Mouse (Mus musculus) midbrain, embryonic 16.5 days (tissue): ENCODE data around the gene Sfrp4. TPM values are rescaled to one million over a fixed set of nuclear protein-coding genes. Genes with fewer than 3 reads are reported as not detected.
"Not testable (repeated sequence)": the region's sequence is repeated elsewhere in the genome, so short reads cannot be mapped to it uniquely, and the experiment has no call there.

Experiments
- ATAC-seq: fragments of 200-750 bp; cut with Nextera tagmentation; 2 replicates; pipeline ENCODE4 v1.8.0; 2017; ENCODE audit warnings: moderate TSS enrichment
- H3K27ac ChIP-seq: fragments of 300-500 bp; sonication (generic); 2 replicates; pipeline ENCODE4 v1.5.1; 2014; ENCODE audit warnings: mild to moderate bottlenecking, low read length, mixed read lengths
- H3K27me3 ChIP-seq: fragments of 300-500 bp; sonication (generic); 2 replicates; pipeline ENCODE4 v1.6.1; 2014; ENCODE audit warnings: low read depth, low read length, mixed read lengths; ENCODE audit not compliant: control insufficient read depth, insufficient read depth
- H3K36me3 ChIP-seq: fragments of 300-500 bp; sonication (generic); 2 replicates; pipeline ENCODE4 v1.6.1; 2014; ENCODE audit warnings: mild to moderate bottlenecking, low read length, moderate library complexity, mixed read lengths; ENCODE audit not compliant: control insufficient read depth, insufficient read depth
- H3K4me1 ChIP-seq: fragments of 300-500 bp; sonication (generic); 2 replicates; pipeline ENCODE4 v1.6.1; 2014; ENCODE audit warnings: mild to moderate bottlenecking, low read length, mixed read lengths; ENCODE audit not compliant: control insufficient read depth, insufficient read depth
- H3K4me2 ChIP-seq: fragments of 300-500 bp; sonication (generic); 2 replicates; pipeline ENCODE4 v1.6.1; 2014; ENCODE audit warnings: mild to moderate bottlenecking, low read length, mixed read lengths
- H3K4me3 ChIP-seq: fragments of 300-500 bp; sonication (generic); 2 replicates; pipeline ENCODE4 v1.5.1; 2014; ENCODE audit warnings: low read depth, mild to moderate bottlenecking, low read length, moderate library complexity, mixed read lengths
- H3K9ac ChIP-seq: fragments of 300-500 bp; sonication (generic); 2 replicates; pipeline ENCODE4 v1.6.1; 2014; ENCODE audit warnings: low read depth, low read length, mixed read lengths
- H3K9me3 ChIP-seq: fragments of 300-500 bp; sonication (generic); replicated peaks from 2 replicates; pipeline ENCODE4 v1.6.1; 2014; ENCODE audit warnings: mild to moderate bottlenecking, low read length, mixed read lengths; ENCODE audit not compliant: control insufficient read depth, poor library complexity, severe bottlenecking
- WGBS: fragments of 180-500 bp; shearing (Covaris S2); extraction: QIAGEN DNeasy Blood & Tissue Kit; methylation state at CpG from one replicate; pipeline ENCODE4 v1.1.7; 2014; 5-methylcytosine and 5-hydroxymethylcytosine counted together
- polyA plus RNA-seq: library from polyadenylated mRNA; unstranded; fragments of >200 nt; fragmentation: Nextera tagmentation; extraction: Ambion mirVana; gene quantifications from 2 replicates; pipeline ENCODE4 v1.2.1, GENCODE M21; 2015

Sfrp4 gene
- polyA plus RNA-seq: 3.9 and 4.4 TPM in 2 replicates

DNA sequence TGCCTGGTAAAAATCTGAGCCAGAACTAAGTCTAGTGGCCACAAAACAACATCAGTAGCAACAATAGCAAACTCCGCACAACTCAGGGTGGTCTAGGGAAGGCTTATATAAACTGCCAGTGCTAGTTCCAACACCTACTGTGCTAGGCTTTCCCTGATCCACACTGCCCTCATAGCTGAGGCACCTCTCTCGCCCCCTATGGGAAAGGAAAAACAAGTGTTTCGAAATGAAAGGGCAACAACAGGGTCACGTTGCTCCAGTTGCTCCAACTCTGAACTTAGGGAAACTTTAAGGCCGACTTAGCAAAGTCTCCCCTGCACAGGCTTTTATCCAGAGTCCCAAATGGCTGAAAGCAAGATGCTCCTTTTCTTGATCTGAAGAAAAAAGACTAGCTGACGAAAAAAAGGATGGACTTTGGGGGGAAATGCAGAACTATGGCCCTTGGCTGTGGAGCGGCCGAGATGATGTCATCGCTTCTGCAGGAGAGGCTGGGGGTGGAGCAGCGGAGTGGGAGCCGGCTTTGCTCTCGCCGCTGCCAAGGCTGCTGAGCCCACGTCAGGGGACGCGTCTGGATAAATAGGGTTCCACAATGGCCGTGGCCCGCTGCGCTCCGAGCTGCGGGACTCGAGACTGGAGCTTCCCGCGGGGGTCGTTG is at the start of gene Sfrp4:
Sfrp4 (plus strand) TSS at position 532 of the 655 bp plus-strand sequence.
- H3K4me3 ChIP-seq: peak within 1 kb of the TSS; percentile 55

GRCm38 (mm10) chr13:19574723-19575122 is 48.2 kb upstream of the Sfrp4 start:
- not testable (repeated sequence) for ATAC-seq, H3K27me3 ChIP-seq

More for the DNA sequence above, at the start of gene Sfrp4:
- H3K4me2 ChIP-seq: peak within 1 kb of the TSS; percentile 91
- peak; percentile 67 for ATAC-seq
- no peaks in the 10 kb centered on the region for H3K36me3 ChIP-seq
- H3K4me1 ChIP-seq: peaks cover 19% of the 10 kb centered on the region
- H3K9ac ChIP-seq: peak within 1 kb of the TSS; percentile 72
- no peaks in the 10 kb centered on the region for H3K9me3 ChIP-seq
- no peaks in the 10 kb centered on the region; the same call in 1 of the 2 replicates for H3K27me3 ChIP-seq
- H3K27ac ChIP-seq: no peak within 1 kb of the TSS
- 2% methylated on average over 25 of the region's 25 CpGs for WGBS

GRCm38 (mm10) chr13:19575947-19576346 is 47.0 kb upstream of the Sfrp4 start:
- no peaks in the 10 kb centered on the region for H3K27me3 ChIP-seq
- no peaks in the 10 kb centered on the region for H3K9me3 ChIP-seq
- no peak overlapping the region for H3K27ac ChIP-seq
- H3K36me3 ChIP-seq: no peaks in the 10 kb centered on the region
- no peak overlapping the region for H3K4me3 ChIP-seq
- 90% methylated on average over 3 of the region's 3 CpGs for WGBS
- no peak for ATAC-seq
- H3K4me2 ChIP-seq: no peak overlapping the region
- H3K9ac ChIP-seq: no peak overlapping the region
- H3K4me1 ChIP-seq: no peaks in the 10 kb centered on the region

More at GRCm38 (mm10) chr13:19574723-19575122, 48.2 kb upstream of the Sfrp4 start:
- not testable (repeated sequence) for H3K9ac ChIP-seq, H3K4me2 ChIP-seq, H3K4me3 ChIP-seq, H3K36me3 ChIP-seq, H3K9me3 ChIP-seq, H3K4me1 ChIP-seq, H3K27ac ChIP-seq
- 93% methylated on average over 2 of the region's 2 CpGs for WGBS

DNA sequence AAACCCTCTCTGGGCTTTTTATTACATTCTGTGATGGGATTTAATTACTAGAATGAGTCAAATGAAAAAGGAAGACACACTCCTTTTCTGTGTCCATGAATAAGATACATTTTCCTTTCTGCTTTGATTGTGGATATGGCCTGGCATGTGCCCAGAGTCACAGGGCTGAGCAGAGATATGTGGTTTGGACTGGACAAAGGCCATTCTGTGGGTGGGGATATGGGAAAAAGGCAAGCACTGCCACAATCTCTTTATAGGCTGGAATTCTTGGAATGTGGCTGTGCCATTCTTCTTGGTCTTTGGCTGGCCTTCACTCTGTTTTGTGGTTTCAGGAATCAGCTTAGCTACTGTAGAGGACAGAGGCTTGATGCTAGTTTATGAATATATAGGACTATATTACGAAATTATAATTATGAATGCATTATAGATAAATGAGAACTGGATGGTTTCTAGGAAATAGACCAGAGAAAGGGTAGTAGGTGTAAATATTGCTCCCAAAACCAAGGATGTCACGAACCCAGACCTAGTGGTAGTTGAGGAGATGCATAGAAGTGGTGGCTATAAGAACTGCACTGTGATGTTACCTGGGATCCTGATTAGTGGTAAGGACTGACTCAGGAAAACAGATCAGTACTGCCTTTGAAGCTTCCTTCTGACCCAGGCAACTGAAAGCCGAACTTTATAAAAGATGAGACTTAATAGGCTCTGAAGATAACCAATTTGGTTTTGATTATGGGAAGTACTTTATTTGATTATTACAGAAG is 31.7 kb upstream of the Sfrp4 start:
- Histone ChIP-seq H3K36me3 (0 out of 2 replicates have a peak, but pooled peaks cover 2% of the 10 kb centered on the region), H3K9ac (no peak overlapping the region), H3K27ac (no peak overlapping the region), H3K9me3 (no peaks in the 10 kb centered on the region), H3K27me3 (no peaks in the 10 kb centered on the region), H3K4me2 (no peak overlapping the region), H3K4me1 (no peaks in the 10 kb centered on the region), H3K4me3 (no peak overlapping the region)
- 92% methylated on average over 3 of the region's 3 CpGs for WGBS
- ATAC-seq: no peak

GRCm38 (mm10) chr13:19595141-19595540 is 27.8 kb upstream of the Sfrp4 start:
- no peak overlapping the region for H3K4me2 ChIP-seq
- H3K9me3 ChIP-seq: no peaks in the 10 kb centered on the region
- 0 out of 2 replicates have a peak, but pooled peaks cover 2% of the 10 kb centered on the region for H3K36me3 ChIP-seq
- H3K4me3 ChIP-seq: no peak overlapping the region
- no peaks in the 10 kb centered on the region for H3K27me3 ChIP-seq
- WGBS: 98% methylated on average over 1 of the region's 1 CpGs
- no peak overlapping the region for H3K9ac ChIP-seq
- no peak overlapping the region for H3K27ac ChIP-seq
- ATAC-seq: no peak
- H3K4me1 ChIP-seq: no peaks in the 10 kb centered on the region

GRCm38 (mm10) chr13:19599242-19599641 is 23.7 kb upstream of the Sfrp4 start:
- no peak for ATAC-seq
- 90% methylated on average over 6 of the region's 6 CpGs for WGBS

GRCm38 (mm10) chr13:19602531-19602930 is 20.4 kb upstream of the Sfrp4 start:
- Histone ChIP-seq H3K4me2 (no peak overlapping the region), H3K27me3 (no peaks in the 10 kb centered on the region), H3K4me3 (no peak overlapping the region), H3K36me3 (no peaks in the 10 kb centered on the region), H3K9me3 (no peaks in the 10 kb centered on the region), H3K27ac (no peak overlapping the region), H3K9ac (no peak overlapping the region), H3K4me1 (no peaks in the 10 kb centered on the region)
- 53% methylated on average over 1 of the region's 1 CpGs for WGBS
- peak; percentile 45; the same call in 1 of the 2 replicates for ATAC-seq

More at GRCm38 (mm10) chr13:19599242-19599641, 23.7 kb upstream of the Sfrp4 start:
- Histone ChIP-seq H3K9me3 (no peaks in the 10 kb centered on the region), H3K4me3 (no peak overlapping the region), H3K9ac (no peak overlapping the region), H3K27ac (no peak overlapping the region), H3K4me1 (no peaks in the 10 kb centered on the region), H3K36me3 (no peaks in the 10 kb centered on the region), H3K27me3 (no peaks in the 10 kb centered on the region), H3K4me2 (no peak overlapping the region)

- H3K9ac ChIP-seq: no peak overlapping the region
- H3K36me3 ChIP-seq: 0 out of 2 replicates have a peak, but pooled peaks cover under 1% of the 10 kb centered on the region
- H3K27me3 ChIP-seq: no peaks in the 10 kb centered on the region
- H3K4me3 ChIP-seq: no peak overlapping the region
- no peak overlapping the region for H3K4me2 ChIP-seq
- no peak for ATAC-seq
- WGBS: 93% methylated on average over 1 of the region's 1 CpGs
- no peaks in the 10 kb centered on the region for H3K4me1 ChIP-seq
- no peak overlapping the region for H3K27ac ChIP-seq
- no peaks in the 10 kb centered on the region for H3K9me3 ChIP-seq
Measured at GRCm38 (mm10) chr13:19603719-19604118, 19.2 kb upstream of the Sfrp4 start.

DNA sequence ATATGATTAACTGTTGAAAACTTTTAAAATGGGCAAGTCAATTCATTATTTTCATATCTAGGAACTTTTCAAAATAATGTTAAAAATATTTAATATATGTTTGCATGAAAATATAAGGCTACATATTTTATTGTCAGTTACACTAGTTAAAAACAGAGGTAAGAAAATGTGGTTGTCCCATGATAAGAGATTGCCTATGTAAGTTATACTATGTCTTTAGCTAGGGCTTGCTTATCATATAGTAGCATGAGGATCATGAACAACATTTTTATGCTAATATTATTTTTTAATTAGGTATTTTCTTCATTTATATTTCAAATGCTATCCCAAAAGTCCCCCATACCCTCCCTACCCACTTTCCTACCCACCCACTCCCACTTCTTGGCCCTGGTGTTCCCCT is 18.0 kb upstream of the Sfrp4 start:
- H3K4me3 ChIP-seq: no peak overlapping the region
- ATAC-seq: no peak
- no peaks in the 10 kb centered on the region for H3K27me3 ChIP-seq
- H3K9ac ChIP-seq: no peak overlapping the region
- H3K27ac ChIP-seq: no peak overlapping the region
- H3K9me3 ChIP-seq: no peaks in the 10 kb centered on the region
- H3K4me1 ChIP-seq: no peaks in the 10 kb centered on the region
- H3K4me2 ChIP-seq: no peak overlapping the region
- 0 out of 2 replicates have a peak, but pooled peaks cover 2% of the 10 kb centered on the region for H3K36me3 ChIP-seq
